Comparison of ENCODE assay signal across 11 mouse cellular contexts in the genomic region with DNA sequence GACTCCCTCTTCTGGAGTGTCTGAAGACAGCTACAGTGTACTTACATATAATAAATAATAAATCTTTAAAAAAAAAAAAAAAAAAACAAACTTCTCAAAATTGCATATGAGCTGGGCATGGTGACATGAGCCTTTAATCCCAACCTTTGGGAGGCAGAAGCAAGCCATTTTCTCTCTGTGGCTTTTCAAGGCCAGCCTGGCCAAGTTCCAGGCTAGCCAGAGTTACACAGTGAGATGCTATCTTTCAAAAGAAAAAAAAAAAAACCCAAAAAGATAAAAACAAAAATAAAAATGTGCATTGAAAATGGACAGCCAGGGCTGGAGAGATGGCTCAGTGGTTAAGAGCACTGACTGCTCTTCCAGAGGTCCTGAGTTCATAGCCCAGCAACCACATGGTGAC.
"Had no signal": no experiment of that assay in that cellular context is flagged by ENCODE, and none has a peak within 500 bp of the region (broad histone marks: within the 10 kb centered on the region; RNA-seq: fewer than 3 reads in every experiment).

No protein-coding gene starts in this region.

- DNase-seq: retina, postnatal 1 day; right cerebral cortex, adult 18-20 months; right cerebral cortex, postnatal 14 days; right cerebral cortex, postnatal 25 days; right cerebral cortex, postnatal 4 days; spleen, adult 18-20 months; thymus, adult 18-20 months; thymus, adult 2 months; thymus, postnatal 14 days; thymus, postnatal 25 days; thymus, postnatal 36 days had no signal
